Mouse (Mus musculus): ENCODE data around the gene Gm32742. TPM values are rescaled to one million over a fixed set of nuclear protein-coding genes. Genes with fewer than 3 reads are reported as not detected.

Gene Gm32742
- polyA plus RNA-seq, 1 experiment from 2014 or later = 0.01 TPM

- Histone ChIP-seq H3K9me3 (no peaks in the 10 kb centered on the region), H3K36me3 (no peaks in the 10 kb centered on the region), H3K4me3 (no peak overlapping the region), H3K27me3 (no peaks in the 10 kb centered on the region), H3K4me1 (0 out of 2 replicates have a peak, but pooled peaks cover 5% of the 10 kb centered on the region), H3K9ac (no peak overlapping the region), H3K27ac (no peak overlapping the region), H3K4me2 (replicated peaks) (no peak overlapping the region)
- WGBS = 84% methylated on average over 1 of the region's 1 CpGs
- no peak for ATAC-seq (ENCODE audit: insufficient number of reproducible peaks, insufficient read depth, low FRiP score, low TSS enrichment)
Observed at GRCm38 (mm10) chr9:51178297-51178696, 13.0 kb upstream of the Gm32742 start.

- no peak overlapping the region for H3K4me2 ChIP-seq (replicated peaks)
- no peaks in the 10 kb centered on the region for H3K9me3 ChIP-seq
- 83% methylated on average over 1 of the region's 1 CpGs for WGBS
- H3K4me3 ChIP-seq = no peak overlapping the region
- H3K27ac ChIP-seq = no peak overlapping the region
- H3K36me3 ChIP-seq = no peaks in the 10 kb centered on the region
- H3K4me1 ChIP-seq = no peaks in the 10 kb centered on the region
- H3K9ac ChIP-seq = no peak overlapping the region
- no peak for ATAC-seq (ENCODE audit: insufficient number of reproducible peaks, insufficient read depth, low FRiP score, low TSS enrichment)
- no peaks in the 10 kb centered on the region for H3K27me3 ChIP-seq
Observed at GRCm38 (mm10) chr9:51175722-51176121, 10.4 kb upstream of the Gm32742 start.

DNA sequence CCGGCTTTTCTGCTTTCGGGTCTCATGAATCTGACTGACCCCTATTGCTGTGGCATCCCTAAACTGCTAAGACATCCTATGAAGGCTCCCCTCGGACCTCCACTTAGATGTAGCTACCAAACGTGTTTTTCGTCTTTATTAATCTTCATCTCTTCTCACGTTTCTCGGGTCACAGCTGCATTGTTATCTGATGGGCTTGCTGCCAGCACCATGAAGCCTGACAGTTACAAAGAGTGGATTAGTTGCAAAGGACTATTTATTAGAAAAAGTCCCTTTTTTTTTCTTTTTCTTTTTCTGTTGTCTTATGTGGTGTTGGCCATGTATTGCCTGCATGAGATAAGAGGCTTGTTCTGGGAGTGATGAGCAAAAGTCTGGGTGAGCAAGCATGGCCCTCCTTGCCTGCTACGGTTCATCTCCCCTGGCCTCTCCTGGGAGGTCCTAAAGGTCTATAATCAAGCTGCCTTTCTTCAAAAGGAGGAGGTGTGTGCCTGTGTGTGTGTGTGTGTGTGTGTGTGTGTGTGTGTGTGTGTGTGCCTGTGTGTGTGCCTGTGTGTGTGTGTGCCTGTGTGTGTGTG, 9.7 kb upstream of the Gm32742 start:
- Histone ChIP-seq H3K9ac (no peak overlapping the region), H3K9me3 (no peaks in the 10 kb centered on the region), H3K27ac (no peak overlapping the region), H3K4me3 (no peak overlapping the region), H3K27me3 (no peaks in the 10 kb centered on the region), H3K36me3 (no peaks in the 10 kb centered on the region), H3K4me2 (replicated peaks) (no peak overlapping the region), H3K4me1 (no peaks in the 10 kb centered on the region)
- no peak for ATAC-seq (ENCODE audit: insufficient number of reproducible peaks, insufficient read depth, low FRiP score, low TSS enrichment)
- WGBS = 56% methylated on average over 8 of the region's 8 CpGs

GRCm38 (mm10) chr9:51170298-51170697, 5.0 kb upstream of the Gm32742 start:
- H3K4me1 ChIP-seq = 0 out of 2 replicates have a peak, but pooled peaks cover 10% of the 10 kb centered on the region
- ATAC-seq (ENCODE audit: insufficient number of reproducible peaks, insufficient read depth, low FRiP score, low TSS enrichment) = no peak
- 88% methylated on average over 6 of the region's 6 CpGs for WGBS
- no peak overlapping the region for H3K4me3 ChIP-seq
- no peaks in the 10 kb centered on the region for H3K27me3 ChIP-seq
- H3K9ac ChIP-seq = no peak overlapping the region
- H3K9me3 ChIP-seq = no peaks in the 10 kb centered on the region
- H3K27ac ChIP-seq = no peak overlapping the region
- no peaks in the 10 kb centered on the region for H3K36me3 ChIP-seq
- H3K4me2 ChIP-seq (replicated peaks) = no peak overlapping the region

DNA sequence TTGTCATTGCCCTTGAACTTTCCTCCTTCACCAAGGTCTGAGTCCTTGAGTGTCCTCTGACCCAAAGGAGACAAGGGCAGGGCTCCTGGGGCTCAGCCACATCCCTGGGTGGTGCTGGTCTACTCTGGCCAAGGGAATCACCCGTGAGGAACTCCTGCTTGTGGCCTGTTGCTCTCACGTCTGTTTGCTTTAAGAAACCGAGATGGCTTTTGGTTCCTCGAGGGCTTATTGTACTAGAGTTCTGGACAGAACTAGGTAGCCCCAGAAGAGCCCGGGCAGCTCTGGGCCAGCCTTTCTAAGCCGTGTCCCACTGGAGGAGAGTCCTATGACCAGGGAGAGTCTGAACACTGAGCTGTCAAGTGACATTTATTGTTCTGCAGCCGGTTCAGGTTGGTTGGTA, 3.8 kb upstream of the Gm32742 start:
- Histone ChIP-seq H3K36me3 (no peaks in the 10 kb centered on the region), H3K4me2 (replicated peaks) (no peak overlapping the region), H3K27me3 (no peaks in the 10 kb centered on the region), H3K4me3 (no peak overlapping the region), H3K4me1 (0 out of 2 replicates have a peak, but pooled peaks cover 10% of the 10 kb centered on the region), H3K27ac (no peak overlapping the region), H3K9ac (no peak overlapping the region), H3K9me3 (no peaks in the 10 kb centered on the region)
- no peak for ATAC-seq (ENCODE audit: insufficient number of reproducible peaks, insufficient read depth, low FRiP score, low TSS enrichment)
- 83% methylated on average over 7 of the region's 7 CpGs for WGBS

GRCm38 (mm10) chr9:51168698-51169097, 3.4 kb upstream of the Gm32742 start:
- H3K4me2 ChIP-seq (replicated peaks) = no peak overlapping the region
- H3K9ac ChIP-seq = no peak overlapping the region
- WGBS = 57% methylated on average over 5 of the region's 5 CpGs
- H3K4me1 ChIP-seq = 0 out of 2 replicates have a peak, but pooled peaks cover 10% of the 10 kb centered on the region
- no peaks in the 10 kb centered on the region for H3K9me3 ChIP-seq
- ATAC-seq (ENCODE audit: insufficient number of reproducible peaks, insufficient read depth, low FRiP score, low TSS enrichment) = no peak
- H3K4me3 ChIP-seq = no peak overlapping the region
- H3K27ac ChIP-seq = no peak overlapping the region
- H3K27me3 ChIP-seq = no peaks in the 10 kb centered on the region
- no peaks in the 10 kb centered on the region for H3K36me3 ChIP-seq

- H3K27me3 ChIP-seq = no peaks in the 10 kb centered on the region
- no peaks in the 10 kb centered on the region for H3K9me3 ChIP-seq
- no peak overlapping the region for H3K9ac ChIP-seq
- WGBS = 62% methylated on average over 11 of the region's 11 CpGs
- no peak overlapping the region for H3K27ac ChIP-seq
- H3K4me2 ChIP-seq (replicated peaks) = no peak overlapping the region
- H3K4me1 ChIP-seq = 0 out of 2 replicates have a peak, but pooled peaks cover 10% of the 10 kb centered on the region
- no peaks in the 10 kb centered on the region for H3K36me3 ChIP-seq
- H3K4me3 ChIP-seq = no peak overlapping the region
- ATAC-seq (ENCODE audit: insufficient number of reproducible peaks, insufficient read depth, low FRiP score, low TSS enrichment) = no peak
Observed at GRCm38 (mm10) chr9:51167954-51168353, 2.6 kb upstream of the Gm32742 start.

GRCm38 (mm10) chr9:51163989-51164388, 1.3 kb downstream of the Gm32742 start:
- ATAC-seq (ENCODE audit: insufficient number of reproducible peaks, insufficient read depth, low FRiP score, low TSS enrichment) = no peak
- Histone ChIP-seq H3K27ac (no peak overlapping the region), H3K4me1 (0 out of 2 replicates have a peak, but pooled peaks cover 9% of the 10 kb centered on the region), H3K9me3 (no peaks in the 10 kb centered on the region), H3K4me3 (no peak overlapping the region), H3K9ac (no peak overlapping the region), H3K4me2 (replicated peaks) (no peak overlapping the region), H3K27me3 (peaks cover 19% of the 10 kb centered on the region), H3K36me3 (no peaks in the 10 kb centered on the region)
- 79% methylated on average over 5 of the region's 5 CpGs for WGBS

- Histone ChIP-seq H3K4me3 (no peak overlapping the region), H3K4me2 (replicated peaks) (no peak overlapping the region), H3K9ac (no peak overlapping the region), H3K27me3 (peaks cover 21% of the 10 kb centered on the region), H3K36me3 (no peaks in the 10 kb centered on the region), H3K4me1 (no peaks in the 10 kb centered on the region), H3K27ac (no peak overlapping the region), H3K9me3 (no peaks in the 10 kb centered on the region)
- ATAC-seq (ENCODE audit: insufficient number of reproducible peaks, insufficient read depth, low FRiP score, low TSS enrichment) = no peak
- 22% methylated on average over 4 of the region's 4 CpGs for WGBS
Observed at GRCm38 (mm10) chr9:51161771-51162388, 3.4 kb downstream of the Gm32742 start.

GRCm38 (mm10) chr9:51152079-51152752, 13.1 kb downstream of the Gm32742 start:
- no peaks in the 10 kb centered on the region for H3K9me3 ChIP-seq
- WGBS = 17% methylated on average over 13 of the region's 13 CpGs
- H3K9ac ChIP-seq = peak overlapping the region; percentile 24; the same call in 1 of the 2 replicates
- H3K4me1 ChIP-seq = peaks cover 9% of the 10 kb centered on the region; the same call in 1 of the 2 replicates
- no peak for ATAC-seq (ENCODE audit: insufficient number of reproducible peaks, insufficient read depth, low FRiP score, low TSS enrichment)
- no peak overlapping the region for H3K4me3 ChIP-seq
- H3K4me2 ChIP-seq (replicated peaks) = peak overlapping the region; percentile 37
- H3K27me3 ChIP-seq = peaks cover 6% of the 10 kb centered on the region; the same call in 1 of the 2 replicates
- no peaks in the 10 kb centered on the region for H3K36me3 ChIP-seq
- no peak overlapping the region for H3K27ac ChIP-seq

- peaks cover 11% of the 10 kb centered on the region; the same call in 1 of the 2 replicates for H3K4me1 ChIP-seq
- no peaks in the 10 kb centered on the region for H3K36me3 ChIP-seq
- no peak overlapping the region for H3K4me3 ChIP-seq
- no peak overlapping the region for H3K9ac ChIP-seq
- peaks cover 3% of the 10 kb centered on the region; the same call in 1 of the 2 replicates for H3K27me3 ChIP-seq
- no peak overlapping the region for H3K27ac ChIP-seq
- no peaks in the 10 kb centered on the region for H3K9me3 ChIP-seq
- H3K4me2 ChIP-seq (replicated peaks) = no peak overlapping the region
- WGBS = 85% methylated on average over 5 of the region's 5 CpGs
- ATAC-seq (ENCODE audit: insufficient number of reproducible peaks, insufficient read depth, low FRiP score, low TSS enrichment) = no peak
Observed at GRCm38 (mm10) chr9:51147294-51147693, 18.0 kb downstream of the Gm32742 start.

- no peaks in the 10 kb centered on the region for H3K9me3 ChIP-seq
- WGBS = 80% methylated on average over 4 of the region's 4 CpGs
- no peak for ATAC-seq (ENCODE audit: insufficient number of reproducible peaks, insufficient read depth, low FRiP score, low TSS enrichment)
- no peak overlapping the region for H3K4me2 ChIP-seq (replicated peaks)
- no peaks in the 10 kb centered on the region for H3K36me3 ChIP-seq
- no peak overlapping the region for H3K27ac ChIP-seq
- H3K4me1 ChIP-seq = peaks cover 11% of the 10 kb centered on the region; the same call in 1 of the 2 replicates
- peaks cover under 1% of the 10 kb centered on the region; the same call in 1 of the 2 replicates for H3K27me3 ChIP-seq
- H3K4me3 ChIP-seq = no peak overlapping the region
- H3K9ac ChIP-seq = no peak overlapping the region
Observed at GRCm38 (mm10) chr9:51146496-51146895, 18.8 kb downstream of the Gm32742 start.
